Mouse (Mus musculus): ENCODE data around the gene Cd2bp2.

Gene Cd2bp2

GRCm38 (mm10) chr7:127195544-127196295, at the start of gene Cd2bp2:
Gene Cd2bp2, minus strand, starts transcription at chr7:127196050.
- peak; percentile 95 to 96 for DNase-seq

- peak in 1 of 2 experiments; percentile 18 for DNase-seq
Observed at GRCm38 (mm10) chr7:127244658-127245510, 49.0 kb upstream of the Cd2bp2 start.

- peak; percentile 92 to 98 for DNase-seq
Observed at GRCm38 (mm10) chr7:127243870-127244657, 48.2 kb upstream of the Cd2bp2 start, which contains the start of gene Zfp771. Gene Zfp771, plus strand, starts transcription at chr7:127244274.

GRCm38 (mm10) chr7:127243361-127243867, 47.6 kb upstream of the Cd2bp2 start:
- DNase-seq = no peak

- no peak for DNase-seq
Observed at GRCm38 (mm10) chr7:127234777-127235176, 38.9 kb upstream of the Cd2bp2 start.

- DNase-seq = no peak
Observed at GRCm38 (mm10) chr7:127233765-127234164, 37.9 kb upstream of the Cd2bp2 start.

GRCm38 (mm10) chr7:127233368-127233749, 37.5 kb upstream of the Cd2bp2 start:
- no peak for DNase-seq

GRCm38 (mm10) chr7:127232622-127233367, 36.9 kb upstream of the Cd2bp2 start, which contains the start of the genes Zfp553 and Sept1:
Gene Zfp553, plus strand, starts transcription at chr7:127233061.
Gene Sept1, minus strand, starts transcription at chr7:127233130.
- DNase-seq = peak; percentile 86 to 89

- DNase-seq = no peak
Observed at GRCm38 (mm10) chr7:127231826-127232621, 36.2 kb upstream of the Cd2bp2 start.

GRCm38 (mm10) chr7:127231376-127231775, 35.5 kb upstream of the Cd2bp2 start:
- DNase-seq = no peak

GRCm38 (mm10) chr7:127228615-127229303, 32.9 kb upstream of the Cd2bp2 start:
- peak; percentile 85 to 87 for DNase-seq

GRCm38 (mm10) chr7:127225147-127225995, 29.5 kb upstream of the Cd2bp2 start:
- no peak for DNase-seq

- no peak for DNase-seq
Observed at GRCm38 (mm10) chr7:127224616-127225015, 28.8 kb upstream of the Cd2bp2 start.

- DNase-seq = no peak
Observed at GRCm38 (mm10) chr7:127223515-127224478, 27.9 kb upstream of the Cd2bp2 start.

- no peak for DNase-seq
Observed at GRCm38 (mm10) chr7:127223106-127223505, 27.3 kb upstream of the Cd2bp2 start.

GRCm38 (mm10) chr7:127220440-127220839, 24.6 kb upstream of the Cd2bp2 start:
- DNase-seq = no peak

- DNase-seq = no peak
Observed at GRCm38 (mm10) chr7:127218670-127219069, 22.8 kb upstream of the Cd2bp2 start.
